9 mouse cellular contexts compared by ENCODE assay signal in the genomic region with DNA sequence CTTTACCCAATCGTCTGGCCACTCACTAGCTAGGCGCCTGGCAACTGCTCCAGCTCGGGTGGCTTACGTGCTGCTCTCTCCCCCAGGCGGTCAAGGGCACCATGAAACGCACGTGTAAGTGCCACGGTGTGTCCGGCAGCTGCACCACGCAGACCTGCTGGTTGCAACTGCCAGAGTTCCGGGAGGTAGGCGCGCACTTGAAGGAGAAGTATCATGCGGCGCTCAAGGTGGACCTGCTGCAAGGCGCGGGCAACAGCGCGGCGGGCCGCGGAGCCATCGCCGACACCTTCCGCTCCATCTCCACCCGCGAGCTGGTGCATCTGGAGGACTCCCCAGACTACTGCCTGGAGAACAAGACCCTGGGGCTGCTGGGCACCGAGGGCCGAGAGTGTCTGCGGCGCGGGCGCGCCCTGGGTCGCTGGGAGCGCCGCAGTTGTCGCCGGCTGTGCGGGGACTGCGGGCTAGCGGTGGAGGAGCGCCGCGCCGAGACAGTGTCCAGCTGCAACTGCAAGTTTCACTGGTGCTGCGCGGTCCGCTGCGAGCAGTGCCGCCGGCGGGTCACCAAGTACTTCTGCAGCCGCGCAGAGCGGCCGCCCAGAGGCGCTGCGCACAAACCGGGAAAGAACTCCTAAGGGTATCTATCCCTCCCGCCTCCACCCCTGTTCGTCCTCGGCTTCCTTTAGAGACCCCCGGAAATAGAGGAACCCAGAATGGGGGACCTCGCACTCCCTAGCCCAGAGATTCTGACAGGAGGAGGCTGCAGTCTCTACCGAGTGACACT. TPM values are rescaled to one million over a fixed set of nuclear protein-coding genes. Genes with fewer than 3 reads are reported as not detected.
DNase-seq lines count a peak whose midpoint lies in the region; TF ChIP-seq lines count a peak whose summit lies in the region.
"Had no signal": no experiment of that assay in that cellular context is flagged by ENCODE, and none has a peak within 500 bp of the region (broad histone marks: within the 10 kb centered on the region; RNA-seq: fewer than 3 reads in every experiment).

No protein-coding gene starts in this region.

- no peak overlapping the region; the same call in 1 of the 2 replicates for H3K9ac ChIP-seq in heart, adult 2 months (ENCODE audit: low read depth, low read length)

- peak; percentile 26 to 46 for DNase-seq in heart, adult 2 months
- DNase-seq in heart, adult 9 months (ENCODE audit: low spot score in 2 of 2), result no peak
- DNase-seq in adrenal gland, postnatal 10 days, result peak; percentile 70
- DNase-seq in forelimb bud, embryonic 11.5 days (ENCODE audit: low read depth, low spot score), result peak; percentile 40
- DNase-seq in kidney, adult 8-10 months, result peak; percentile 33 to 43
- peak; percentile 68 for DNase-seq in mesoderm, embryonic 11.5 days (ENCODE audit: low read depth, low spot score)
- DNase-seq in thymus, postnatal 0 days (ENCODE audit: low spot score), result peak; percentile 40
- no peak for DNase-seq in cerebellum, adult 11 months

- TF ChIP-seq POLR2A in heart, adult 2 months (IDR thresholded peaks at IDR 0.05; ENCODE audit: insufficient read depth, low read depth, low read length), result no peak

- peak overlapping the region; percentile 43 for H3K4me3 ChIP-seq in heart, adult 2 months

- intact Hi-C loops in heart, adult 2 months (cut with DNase I), result no loop called here

- no peak overlapping the region for H3K27ac ChIP-seq in heart, adult 2 months
- H3K27ac ChIP-seq: macrophage had no signal

- 2% methylated on average over 66 of the region's 66 CpGs for WGBS in heart, adult 2 months

- peak; percentile 30 for TF ChIP-seq CTCF in heart, adult 2 months (IDR thresholded peaks at IDR 0.05)

- peaks cover 2% of the 10 kb centered on the region; the same call in 1 of the 2 replicates for H3K4me1 ChIP-seq in heart, adult 2 months (ENCODE audit: control insufficient read depth, insufficient read depth, low read length)

- no peaks in the 10 kb centered on the region for H3K79me2 ChIP-seq in heart, adult 2 months (replicated peaks; ENCODE audit: control insufficient read depth, insufficient read depth, low read length)

- H3K36me3 ChIP-seq in heart, adult 2 months (ENCODE audit: control insufficient read depth, insufficient read depth, low read length), result no peaks in the 10 kb centered on the region

- peaks cover 9% of the 10 kb centered on the region for H3K27me3 ChIP-seq in heart, adult 2 months (ENCODE audit: control insufficient read depth, insufficient read depth, low read length)

- no peak for TF ChIP-seq EP300 in heart, adult 2 months (IDR thresholded peaks at IDR 0.05; ENCODE audit: insufficient read depth, low read depth, low read length)

RNA-seq across cellular contexts. Expression of a gene that starts 18.4 kb away (rescaled TPM):
- total RNA-seq in heart, adult 2 months (2021), result not detected
- polyA plus RNA-seq in heart, adult 2 months (2012; rRNA removed), result not detected in 2 replicates
- under 1 TPM in 1 of 2 experiments, not detected in 1; 0.09 TPM for total RNA-seq in adrenal gland, postnatal 10 days (2021)
- polyA plus RNA-seq in thymus, postnatal 0 days (2015; fragmentation: Nextera tagmentation; extraction: Ambion mirVana), result 4.3 and 4.5 TPM in 2 replicates
- polyA plus RNA-seq: macrophage had no signal

RNA-seq across cellular contexts. Expression of a gene that starts 34.0 kb away (rescaled TPM):
- 10 to 100 TPM in 1 of 2 experiments, 1 to 10 TPM in 1; 8.4 to 10.5 TPM for total RNA-seq in heart, adult 2 months (2021)
- polyA plus RNA-seq in heart, adult 2 months (2012; rRNA removed), result 16.9 and 18.5 TPM in 2 replicates
- 1 to 10 TPM; 4.3 to 6.9 TPM for total RNA-seq in adrenal gland, postnatal 10 days (2021)
- polyA plus RNA-seq in thymus, postnatal 0 days (2015; fragmentation: Nextera tagmentation; extraction: Ambion mirVana), result 0.81 and 0.82 TPM in 2 replicates

RNA-seq across cellular contexts. Expression of a gene that starts 41.0 kb away (rescaled TPM):
- not detected for total RNA-seq in heart, adult 2 months (2021)
- not detected in 2 replicates for polyA plus RNA-seq in heart, adult 2 months (2012; rRNA removed)
- not detected for total RNA-seq in adrenal gland, postnatal 10 days (2021)
- not detected in 2 replicates for polyA plus RNA-seq in thymus, postnatal 0 days (2015; fragmentation: Nextera tagmentation; extraction: Ambion mirVana)
- polyA plus RNA-seq: macrophage had no signal

RNA-seq across cellular contexts. Expression of a gene that starts 43.6 kb away (rescaled TPM):
- total RNA-seq in heart, adult 2 months (2021), result 1,000 to 10,000 TPM; 1,693 to 1,987 TPM
- 2,415 and 3,048 TPM in 2 replicates for polyA plus RNA-seq in heart, adult 2 months (2012; rRNA removed)
- 1,000 to 10,000 TPM; 1,057 to 1,125 TPM for total RNA-seq in adrenal gland, postnatal 10 days (2021)
- 489 and 499 TPM in 2 replicates for polyA plus RNA-seq in thymus, postnatal 0 days (2015; fragmentation: Nextera tagmentation; extraction: Ambion mirVana)

RNA-seq across cellular contexts. Expression of a gene that starts 51.0 kb away (rescaled TPM):
- total RNA-seq in heart, adult 2 months (2021), result 10 to 100 TPM; 51.1 to 55.5 TPM
- polyA plus RNA-seq in heart, adult 2 months (2012; rRNA removed), result 23.6 and 49.8 TPM in 2 replicates
- 10 to 100 TPM; 28.7 to 36.0 TPM for total RNA-seq in adrenal gland, postnatal 10 days (2021)
- 17.8 and 25.8 TPM in 2 replicates for polyA plus RNA-seq in thymus, postnatal 0 days (2015; fragmentation: Nextera tagmentation; extraction: Ambion mirVana)

Comparison
In these comparisons a context has a peak if more than half of its experiments do, and no peak if none do; other contexts are left out.
1. DNase-seq: peak in heart, adult 2 months (2 of 2), adrenal gland, postnatal 10 days (single experiment), forelimb bud, embryonic 11.5 days (single experiment), kidney, adult 8-10 months (2 of 2), mesoderm, embryonic 11.5 days (single experiment) and thymus, postnatal 0 days (single experiment); none in heart, adult 9 months (0 of 2) and cerebellum, adult 11 months (single experiment).